Mouse (Mus musculus) hindlimb bud, embryonic 11.5 days (tissue): ENCODE results near the gene Cd200r4.

Source experiments
- DNase-seq: peaks from one replicate; pipeline ENCODE4 v3.0.0-alpha.2; 2012; ENCODE audit warnings: low read depth, low spot score; ENCODE audit errors: extremely low spot score

The Cd200r4 gene

DNA sequence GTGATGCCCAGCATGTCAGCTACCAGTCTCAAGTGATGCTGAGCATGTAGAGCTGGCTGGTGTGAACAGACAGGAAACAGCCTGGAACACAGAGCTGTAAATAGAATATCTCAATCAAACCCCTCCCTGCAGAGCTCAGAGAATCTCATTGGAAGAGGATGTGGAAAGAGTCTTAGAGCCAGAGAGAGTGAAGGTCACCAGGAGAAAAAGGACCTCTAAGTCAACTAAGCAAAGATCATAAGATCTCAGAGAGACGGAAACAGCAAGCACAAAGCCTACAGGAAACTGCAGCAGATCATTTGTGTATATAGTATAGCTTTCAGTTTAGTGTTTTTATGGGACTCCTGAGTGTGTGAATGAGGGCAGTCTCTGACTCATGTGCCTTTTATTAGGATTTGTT, 63.6 kb downstream of the Cd200r4 start:
- no peak for DNase-seq

GRCm38 (mm10) chr16:44876625-44877024, 65.1 kb downstream of the Cd200r4 start:
- DNase-seq: no peak

DNA sequence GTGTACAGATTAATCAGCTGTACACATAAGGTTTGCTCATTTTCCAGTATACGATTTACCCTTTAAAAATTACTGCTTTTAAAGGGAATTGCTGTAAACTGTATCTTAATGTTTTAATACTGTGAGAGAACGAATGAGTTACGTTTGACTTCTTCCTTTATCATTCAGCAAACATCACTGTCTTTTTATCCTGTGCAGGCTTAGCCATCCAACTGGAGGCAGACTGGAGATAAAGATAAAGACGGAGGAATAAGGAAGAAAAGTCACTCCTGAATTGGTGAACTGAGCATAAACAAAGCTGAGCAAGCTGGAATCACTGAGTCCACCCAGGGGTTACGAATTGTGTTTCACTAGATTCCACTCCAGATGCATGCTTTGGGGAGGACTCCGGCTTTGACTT, 66.1 kb downstream of the Cd200r4 start:
- no peak for DNase-seq
